Mouse (Mus musculus): ENCODE results near the gene Gm10376. TPM values are rescaled to one million over a fixed set of nuclear protein-coding genes. Genes with fewer than 3 reads are reported as not detected.
"Not testable (repeated sequence)": the region's sequence is repeated elsewhere in the genome, so short reads cannot be mapped to it uniquely, and the experiment has no call there.

Gm10376 gene
- polyA plus RNA-seq (2021), result not detected

- ATAC-seq; DNase-seq (ENCODE audit: low read depth, low spot score); POLR2A ChIA-PET; in situ Hi-C loops (cut with MboI; ENCODE audit: low pct_unique_long_range_greater_than_20kb); CTCF ChIA-PET; H3K27me3 ChIP-seq: not testable (repeated sequence)
Observed at GRCm38 (mm10) chr14:43015528-43015927, at the start of gene Gm10376. Gene Gm10376 (minus strand): TSS chr14:43015628.

GRCm38 (mm10) chr14:43060179-43060578, 44.8 kb upstream of the Gm10376 start:
- POLR2A ChIA-PET; H3K27me3 ChIP-seq; in situ Hi-C loops (cut with MboI; ENCODE audit: low pct_unique_long_range_greater_than_20kb); DNase-seq (ENCODE audit: low read depth, low spot score); CTCF ChIA-PET; ATAC-seq: not testable (repeated sequence)

GRCm38 (mm10) chr14:43058063-43058462, 42.6 kb upstream of the Gm10376 start:
- POLR2A ChIA-PET; DNase-seq (ENCODE audit: low read depth, low spot score); H3K27me3 ChIP-seq; CTCF ChIA-PET; in situ Hi-C loops (cut with MboI; ENCODE audit: low pct_unique_long_range_greater_than_20kb); ATAC-seq: not testable (repeated sequence)

DNA sequence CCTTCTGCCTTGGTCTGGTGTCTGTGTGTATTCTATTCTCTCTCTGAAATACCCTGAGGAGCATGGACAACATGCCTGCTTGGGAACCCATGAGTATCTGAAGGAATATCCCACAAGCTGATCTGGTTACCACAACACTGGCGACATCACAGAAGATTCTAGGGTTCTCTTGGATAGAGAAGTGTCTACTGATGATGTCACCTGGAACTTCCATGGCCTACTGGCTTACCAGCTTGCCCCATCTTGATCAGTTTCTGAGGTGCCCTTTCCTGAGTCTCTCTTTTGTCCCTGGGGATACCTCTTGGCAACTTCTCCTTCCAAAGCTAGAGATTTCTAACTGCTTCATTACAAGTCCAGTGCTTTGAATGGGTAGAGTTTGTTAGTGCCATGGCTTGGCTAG, 21.9 kb downstream of the Gm10376 start, which contains the start of gene Gm8082:
TSS of gene Gm8082 (minus strand) at position 101 of the 400 bp plus-strand sequence.
- CTCF ChIA-PET; in situ Hi-C loops (cut with MboI; ENCODE audit: low pct_unique_long_range_greater_than_20kb); H3K27me3 ChIP-seq; ATAC-seq; DNase-seq (ENCODE audit: low read depth, low spot score); POLR2A ChIA-PET: not testable (repeated sequence)

Other genes with a start within 250 kb of the Gm10376 start
- not detected for gene Gm3015, start 246.8 kb downstream of the Gm10376 start, polyA plus RNA-seq (2021)
- not detected for gene Gm10377, start 217.6 kb downstream of the Gm10376 start, polyA plus RNA-seq (2021)
- not detected for gene Gm21977, start 162.2 kb downstream of the Gm10376 start, polyA plus RNA-seq (2021)
- gene Gm8082, start 22.0 kb downstream of the Gm10376 start, polyA plus RNA-seq (2021), result not detected
- not detected for gene Gm8094, start 61.0 kb upstream of the Gm10376 start, polyA plus RNA-seq (2021)
- gene Gm8104, start 85.0 kb upstream of the Gm10376 start, polyA plus RNA-seq (2021), result not detected
- not detected for gene Gm7233, start 164.2 kb upstream of the Gm10376 start, polyA plus RNA-seq (2021)
- gene Gm8122, start 219.7 kb upstream of the Gm10376 start, polyA plus RNA-seq (2021), result not detected
- 1.9 TPM for gene Gm8126, start 243.0 kb upstream of the Gm10376 start, polyA plus RNA-seq (2021)

Measured in Patski (cell line).